Mouse (Mus musculus): ENCODE results near the gene Pakap. TPM values are rescaled to one million over a fixed set of nuclear protein-coding genes. Genes with fewer than 3 reads are reported as not detected.

Gene Pakap
- total RNA-seq, 2 experiments from 2014 or later = 37.4 to 44.3 TPM

DNA sequence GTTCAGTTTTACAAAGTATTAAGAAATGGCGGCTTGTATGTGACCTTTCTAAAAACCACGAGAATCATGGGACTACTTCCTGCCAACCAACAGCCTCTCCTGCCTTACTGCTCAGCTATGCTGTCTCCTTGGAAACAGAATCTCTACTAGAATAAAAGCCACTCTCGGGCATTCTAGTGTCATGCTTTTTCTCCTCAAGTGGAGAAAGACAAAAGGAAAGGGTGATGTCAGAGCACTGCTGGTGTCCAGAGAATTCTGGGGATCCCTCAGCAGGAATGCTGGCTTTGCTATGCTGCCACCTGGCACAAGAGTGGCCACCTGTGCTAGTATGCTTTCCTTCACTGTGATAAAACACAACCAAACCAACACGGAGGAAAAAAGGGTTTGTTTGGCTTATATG, 92.5 kb downstream of the Pakap start:
- intact Hi-C loops (cut with DNase I) = loop anchor here (10.0 kb wide), 1 partner anchor 196 kb away; no protein-coding TSS in a partner anchor
- DNase-seq (ENCODE audit: low spot score) = no peak

DNA sequence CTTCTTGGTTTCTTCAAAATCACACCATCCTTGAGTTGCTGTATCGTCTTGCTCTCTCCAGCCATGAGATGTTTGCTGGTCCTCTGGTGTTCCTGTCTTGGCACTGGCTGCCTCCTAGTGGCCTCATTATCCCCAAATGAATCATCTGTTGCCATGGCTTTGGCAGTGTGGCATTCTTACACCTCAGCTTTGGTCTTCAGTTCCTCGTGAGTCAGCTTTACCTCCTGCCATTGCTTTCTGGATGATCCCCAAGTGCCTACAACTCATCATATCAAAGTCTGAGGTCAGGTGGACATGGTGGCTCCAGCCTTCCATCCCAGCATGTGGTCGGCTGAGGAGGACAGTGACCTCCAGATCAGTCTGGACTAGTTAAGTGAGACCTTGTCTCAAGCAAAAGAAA, 98.1 kb downstream of the Pakap start:
- intact Hi-C loops (cut with DNase I) = loop anchor here (5.0 to 10.0 kb wide), 2 partner anchors 201 to 294 kb away; no protein-coding TSS in a partner anchor
- DNase-seq (ENCODE audit: low spot score) = no peak

GRCm38 (mm10) chr4:57670813-57671469, 103.0 kb downstream of the Pakap start:
- intact Hi-C loops (cut with DNase I) = loop anchor here (1.0 to 10.0 kb wide), 3 partner anchors 186 to 414 kb away; no protein-coding TSS in a partner anchor
- peak; percentile 40 for DNase-seq (ENCODE audit: low spot score)

GRCm38 (mm10) chr4:57672541-57672940, 104.6 kb downstream of the Pakap start:
- no peak for DNase-seq (ENCODE audit: low spot score)
- intact Hi-C loops (cut with DNase I) = loop anchor here (2.0 to 10.0 kb wide), 3 partner anchors 185 to 412 kb away; no protein-coding TSS in a partner anchor

GRCm38 (mm10) chr4:57672996-57673906, 105.3 kb downstream of the Pakap start:
- peak; percentile 76 for DNase-seq (ENCODE audit: low spot score)
- intact Hi-C loops (cut with DNase I) = loop anchor here (2.0 to 10.0 kb wide), 3 partner anchors 184 to 412 kb away; no protein-coding TSS in a partner anchor

- intact Hi-C loops (cut with DNase I) = loop anchor here (2.0 to 10.0 kb wide), 4 partner anchors 14 to 410 kb away; no protein-coding TSS in a partner anchor
- DNase-seq (ENCODE audit: low spot score) = no peak
Observed at GRCm38 (mm10) chr4:57674351-57674750, 106.4 kb downstream of the Pakap start.

GRCm38 (mm10) chr4:57675387-57675786, 107.4 kb downstream of the Pakap start:
- intact Hi-C loops (cut with DNase I) = loop anchor here (2.0 to 10.0 kb wide), 3 partner anchors 13 to 409 kb away; no protein-coding TSS in a partner anchor
- DNase-seq (ENCODE audit: low spot score) = peak; percentile 86

- intact Hi-C loops (cut with DNase I) = loop anchor here (10.0 kb wide), 1 partner anchor 407 kb away; no protein-coding TSS in a partner anchor
- no peak for DNase-seq (ENCODE audit: low spot score)
Observed at GRCm38 (mm10) chr4:57677916-57678315, 109.9 kb downstream of the Pakap start.

GRCm38 (mm10) chr4:57678991-57679457, 111.0 kb downstream of the Pakap start:
- intact Hi-C loops (cut with DNase I) = loop anchor here (10.0 kb wide), 1 partner anchor 406 kb away; no protein-coding TSS in a partner anchor
- DNase-seq (ENCODE audit: low spot score) = peak; percentile 69

DNA sequence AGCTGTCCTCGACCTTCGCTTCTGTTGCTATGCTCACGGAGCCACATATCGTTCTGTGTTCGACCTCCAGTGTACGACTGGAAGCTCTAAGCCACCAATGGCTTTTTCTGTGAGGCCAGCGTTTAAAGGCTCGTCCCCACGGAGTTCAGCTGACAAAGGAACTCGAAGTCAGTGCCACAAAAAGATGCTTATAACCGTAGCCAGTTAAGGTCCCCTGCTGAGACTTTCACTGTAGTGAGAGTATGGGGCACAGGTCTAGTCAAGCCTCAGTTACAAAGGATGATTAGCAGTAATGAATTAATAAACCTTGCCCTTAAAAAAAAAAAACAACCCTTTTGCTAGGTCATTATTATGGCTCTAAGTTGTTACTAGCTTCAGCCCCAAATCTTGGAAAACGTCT, 112.2 kb downstream of the Pakap start:
- DNase-seq (ENCODE audit: low spot score) = no peak
- intact Hi-C loops (cut with DNase I) = no loop called here

DNA sequence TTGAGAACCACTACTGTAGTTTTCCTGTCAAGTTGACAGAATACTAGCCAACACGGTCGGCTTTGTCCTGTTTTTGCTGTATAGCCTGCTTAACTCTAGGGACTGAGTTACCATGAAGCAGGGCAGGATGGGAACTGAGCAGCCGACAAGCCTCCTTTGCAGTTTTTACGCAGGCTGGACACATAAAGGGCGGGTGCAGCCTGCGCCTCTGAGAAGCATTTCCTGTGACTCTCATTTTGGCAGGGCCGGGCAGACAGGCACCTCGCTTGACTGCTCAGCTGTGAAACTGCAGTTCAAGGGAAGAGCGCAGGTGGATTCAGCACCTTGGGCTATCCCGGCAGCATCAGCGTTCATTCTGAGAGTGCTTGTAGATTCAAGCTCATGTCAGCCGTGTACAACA, 113.5 kb downstream of the Pakap start:
- DNase-seq (ENCODE audit: low spot score) = peak; percentile 49

DNA sequence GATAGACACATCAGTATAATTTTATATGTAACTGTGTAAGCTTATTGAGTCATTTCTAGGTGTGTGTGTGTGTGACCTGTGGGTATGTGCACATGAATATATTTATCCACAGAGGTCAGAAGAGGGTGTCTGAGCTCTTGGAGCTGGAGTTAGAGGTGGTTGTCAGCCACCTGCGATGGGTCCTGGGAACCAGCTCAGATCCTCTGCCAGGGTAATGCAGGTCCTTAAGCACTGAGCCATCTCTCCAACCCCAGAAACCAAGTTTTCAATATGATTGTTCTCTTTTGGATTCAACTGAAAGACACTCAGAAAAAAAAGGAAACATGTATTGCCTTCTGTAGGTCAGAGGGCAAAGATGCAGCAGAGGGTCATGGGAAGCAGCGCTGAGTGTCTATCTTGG, 114.4 kb downstream of the Pakap start:
- intact Hi-C loops (cut with DNase I) = no loop called here

More for the DNA sequence above, 113.5 kb downstream of the Pakap start:
- intact Hi-C loops (cut with DNase I) = no loop called here

DNA sequence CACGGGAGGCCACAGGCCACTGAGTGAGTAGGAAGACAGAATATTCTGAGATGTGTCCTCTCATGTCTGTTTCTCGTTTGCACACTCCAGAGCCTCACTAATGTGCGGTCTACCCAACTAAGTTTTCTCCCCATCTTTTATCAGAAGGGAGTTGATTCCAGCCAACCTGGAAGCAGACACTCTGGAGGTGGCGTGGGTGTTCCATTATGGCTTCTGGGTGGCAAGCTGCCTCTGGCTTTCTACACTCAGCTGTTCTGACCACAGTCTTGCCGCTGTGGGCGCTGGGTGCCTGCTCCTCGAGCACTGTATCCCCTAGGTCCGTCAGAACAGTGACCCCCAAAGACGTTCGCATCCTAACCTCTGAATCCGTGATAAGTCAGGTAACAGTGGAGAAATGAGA, 115.0 kb downstream of the Pakap start:
- intact Hi-C loops (cut with DNase I) = no loop called here
- DNase-seq (ENCODE audit: low spot score) = no peak

More for the DNA sequence above, 114.4 kb downstream of the Pakap start:
- DNase-seq (ENCODE audit: low spot score) = no peak

GRCm38 (mm10) chr4:57684676-57685215, 116.8 kb downstream of the Pakap start:
- intact Hi-C loops (cut with DNase I) = no loop called here
- no peak for DNase-seq (ENCODE audit: low spot score)

GRCm38 (mm10) chr4:57686736-57687135, 118.8 kb downstream of the Pakap start:
- intact Hi-C loops (cut with DNase I) = no loop called here
- DNase-seq (ENCODE audit: low spot score) = no peak

DNA sequence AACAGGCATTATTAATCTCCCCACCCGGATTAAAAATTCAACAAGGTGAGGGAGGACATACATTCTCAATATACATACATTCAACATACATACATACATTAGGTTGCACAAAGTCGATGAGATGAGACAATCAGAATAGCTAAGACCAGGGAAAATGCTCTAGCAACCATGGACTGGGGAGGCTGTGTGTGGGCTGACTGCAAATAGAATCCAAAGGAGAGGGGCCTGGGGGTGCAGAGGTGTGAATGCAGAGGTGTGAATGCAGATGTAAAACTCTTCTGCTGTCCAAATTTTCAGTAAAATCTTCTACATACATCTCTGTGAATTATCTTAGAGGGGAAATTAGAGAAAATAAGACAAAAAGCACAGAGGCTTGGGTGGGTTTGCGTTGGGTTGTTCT, 119.6 kb downstream of the Pakap start:
- DNase-seq (ENCODE audit: low spot score) = no peak
- intact Hi-C loops (cut with DNase I) = no loop called here

DNA sequence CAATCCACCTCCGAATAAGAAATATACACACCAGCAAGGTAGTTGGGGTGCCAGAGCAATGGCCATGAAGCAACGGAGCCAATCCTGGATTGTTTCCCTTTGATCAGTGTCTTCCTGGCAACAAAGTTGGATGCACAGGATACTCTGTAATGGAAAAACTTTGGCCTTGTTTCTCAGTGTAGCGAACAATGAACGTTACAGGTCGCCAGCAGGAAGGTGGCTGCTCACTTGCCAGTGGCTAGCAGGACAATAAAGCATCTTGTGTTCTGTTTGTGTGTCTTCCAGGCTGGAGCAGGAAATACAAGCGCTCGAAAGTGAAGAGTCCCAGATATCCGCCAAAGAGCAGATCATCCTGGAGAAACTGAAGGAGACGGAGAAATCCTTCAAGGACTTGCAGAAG, 120.2 kb downstream of the Pakap start:
- intact Hi-C loops (cut with DNase I) = loop anchor here (2.0 kb wide), 1 partner anchor 13 kb away; no protein-coding TSS in a partner anchor
- DNase-seq (ENCODE audit: low spot score) = peak; percentile 19

- intact Hi-C loops (cut with DNase I) = no loop called here
- DNase-seq (ENCODE audit: low spot score) = no peak
Observed at GRCm38 (mm10) chr4:57690001-57690400, 122.0 kb downstream of the Pakap start.

- intact Hi-C loops (cut with DNase I) = no loop called here
- no peak for DNase-seq (ENCODE audit: low spot score)
Observed at GRCm38 (mm10) chr4:57690805-57691204, 122.8 kb downstream of the Pakap start.
